Mouse (Mus musculus): ENCODE measurements at regions not wholly inside any gene's neighbourhood (a gene's known extent, or its start where the extent isn't known, plus 50 kb on each side); places are given as distances from the start of the nearest gene placed in this dataset.

DNA sequence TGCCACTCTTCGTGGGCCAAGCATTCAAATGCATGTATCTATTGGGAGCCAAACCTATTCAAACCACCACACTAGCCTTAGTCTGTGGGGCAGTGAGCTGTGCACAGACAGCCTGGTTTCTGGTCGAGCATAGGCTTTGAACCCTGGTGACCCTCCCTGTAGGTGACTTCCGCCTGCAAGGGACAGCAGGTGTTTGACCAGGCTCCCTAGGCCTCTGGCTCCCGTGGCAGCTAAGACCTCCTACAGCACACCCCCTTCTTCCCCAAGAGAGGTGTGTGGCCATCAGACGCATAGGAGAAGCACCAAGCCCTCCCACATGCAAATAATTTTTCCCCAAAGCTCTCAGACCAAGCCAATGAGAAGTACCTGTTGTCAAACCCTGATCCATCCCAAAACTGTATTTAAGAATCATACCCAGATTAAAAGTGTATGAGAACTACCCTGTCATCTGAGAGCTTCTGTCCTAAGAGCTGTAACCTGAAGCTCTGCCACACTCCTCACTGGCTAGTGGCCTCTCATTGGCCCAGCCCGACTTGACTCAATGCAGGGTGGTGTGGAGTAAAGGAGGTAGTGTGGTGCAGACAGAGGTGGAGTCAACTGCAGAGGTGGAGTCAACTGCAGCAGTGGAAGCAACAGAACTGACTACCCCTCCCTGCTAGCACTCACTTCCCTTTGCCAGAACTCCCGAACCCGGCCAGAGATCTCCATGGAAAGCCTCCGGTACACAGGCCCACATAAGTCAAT lies 82.5 kb upstream of the Usp38 start:
- TF ChIP-seq POLR2A (IDR thresholded peaks at IDR 0.05; ENCODE audit: borderline replicate concordance, insufficient read depth, low read length) (no peak), CTCF (IDR thresholded peaks at IDR 0.05; ENCODE audit: borderline replicate concordance, insufficient read depth, low read depth, low read length) (no peak)
